Mouse (Mus musculus): ENCODE measurements around the gene Ezr. TPM values are rescaled to one million over a fixed set of nuclear protein-coding genes. Genes with fewer than 3 reads are reported as not detected.

Ezr gene
- polyA plus RNA-seq, 1 experiment from 2014 or later: 105 TPM

GRCm38 (mm10) chr17:6742083-6743038 lies 40.2 kb downstream of the Ezr start:
- Histone ChIP-seq H3K4me2 (0 out of 2 replicates have a peak overlapping the region, but pooled peaks have one; percentile 10), H3K4me1 (peaks cover 54% of the 10 kb centered on the region)
- WGBS: 52% methylated on average over 33 of the region's 33 CpGs

DNA sequence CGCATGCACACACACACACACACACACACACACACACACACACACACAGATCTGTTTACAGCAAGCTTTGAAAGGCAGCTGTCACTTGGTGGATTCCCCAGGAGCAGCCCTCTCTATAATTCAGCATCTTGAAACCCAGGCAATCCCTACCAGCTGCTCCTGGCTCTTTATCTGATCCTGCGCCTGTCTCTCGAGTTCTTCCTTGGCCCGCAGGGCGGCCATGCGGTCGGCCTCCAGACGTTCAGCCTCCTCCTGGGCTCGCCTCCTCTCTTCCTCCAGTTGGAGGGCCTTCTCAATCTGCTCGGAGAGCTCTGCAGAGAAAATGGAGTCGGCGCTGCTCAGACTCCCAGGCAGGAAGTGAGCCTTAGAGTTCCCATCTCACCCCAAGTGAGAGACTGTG lies 41.3 kb downstream of the Ezr start:
- Histone ChIP-seq H3K36me3 (peaks cover 67% of the 10 kb centered on the region), H3K9ac (no peak overlapping the region), H3K4me2 (no peak overlapping the region), H3K4me3 (no peak overlapping the region), H3K4me1 (peaks cover 51% of the 10 kb centered on the region), H3K27me3 (replicated peaks) (no peaks in the 10 kb centered on the region), H3K27ac (replicated peaks) (no peak overlapping the region), H3K9me3 (no peaks in the 10 kb centered on the region)
- ATAC-seq (ENCODE audit: extremely low read depth, insufficient number of reproducible peaks, low FRiP score, low TSS enrichment): no peak
- WGBS: 76% methylated on average over 12 of the region's 12 CpGs

More at GRCm38 (mm10) chr17:6742083-6743038, 40.2 kb downstream of the Ezr start:
- ATAC-seq (ENCODE audit: extremely low read depth, insufficient number of reproducible peaks, low FRiP score, low TSS enrichment): no peak; the same call in 1 of the 2 replicates
- no peak overlapping the region for H3K4me3 ChIP-seq
- H3K27me3 ChIP-seq (replicated peaks): no peaks in the 10 kb centered on the region
- peak overlapping the region; percentile 71 for H3K27ac ChIP-seq (replicated peaks)
- H3K36me3 ChIP-seq: peaks cover 74% of the 10 kb centered on the region
- H3K9ac ChIP-seq: 0 out of 2 replicates have a peak overlapping the region, but pooled peaks have one; percentile 20
- no peaks in the 10 kb centered on the region for H3K9me3 ChIP-seq

- Histone ChIP-seq H3K4me2 (no peak overlapping the region), H3K27me3 (replicated peaks) (no peaks in the 10 kb centered on the region), H3K4me3 (no peak overlapping the region), H3K9me3 (no peaks in the 10 kb centered on the region), H3K27ac (replicated peaks) (0 out of 2 replicates have a peak overlapping the region, but pooled peaks have one; percentile 0), H3K36me3 (peaks cover 61% of the 10 kb centered on the region), H3K9ac (no peak overlapping the region), H3K4me1 (peaks cover 47% of the 10 kb centered on the region)
- WGBS: 86% methylated on average over 19 of the region's 19 CpGs
- ATAC-seq (ENCODE audit: extremely low read depth, insufficient number of reproducible peaks, low FRiP score, low TSS enrichment): no peak
Measured at GRCm38 (mm10) chr17:6740331-6741170, 42.0 kb downstream of the Ezr start.

- Histone ChIP-seq H3K9me3 (no peaks in the 10 kb centered on the region), H3K27me3 (replicated peaks) (no peaks in the 10 kb centered on the region), H3K9ac (no peak overlapping the region), H3K4me1 (peaks cover 46% of the 10 kb centered on the region), H3K27ac (replicated peaks) (no peak overlapping the region), H3K4me3 (no peak overlapping the region), H3K4me2 (no peak overlapping the region), H3K36me3 (peaks cover 53% of the 10 kb centered on the region)
- no peak for ATAC-seq (ENCODE audit: extremely low read depth, insufficient number of reproducible peaks, low FRiP score, low TSS enrichment)
- WGBS: 82% methylated on average over 15 of the region's 15 CpGs
Measured at GRCm38 (mm10) chr17:6739756-6740155, 42.8 kb downstream of the Ezr start.

DNA sequence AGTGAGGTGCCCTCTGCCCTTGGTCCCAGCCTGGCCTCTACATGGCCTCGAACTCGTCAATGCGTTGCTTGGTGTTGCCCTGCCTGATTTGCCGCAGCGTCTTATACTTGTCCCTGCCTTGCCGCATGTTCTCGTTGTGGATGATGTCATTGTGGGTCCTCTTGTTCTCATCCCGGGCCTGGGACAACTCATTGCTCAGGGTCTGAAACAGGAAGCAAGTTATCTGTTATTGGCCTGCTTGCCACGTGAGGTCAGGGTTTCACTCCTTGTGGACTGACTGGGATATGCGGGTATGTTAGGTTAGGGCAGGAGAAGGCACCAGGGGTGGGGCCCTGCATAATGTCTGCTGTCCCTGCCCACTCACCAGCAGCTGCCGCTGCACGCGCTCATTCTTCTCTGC lies 43.3 kb downstream of the Ezr start:
- 78% methylated on average over 13 of the region's 13 CpGs for WGBS
- no peak overlapping the region for H3K27ac ChIP-seq (replicated peaks)
- H3K9me3 ChIP-seq: no peaks in the 10 kb centered on the region
- peaks cover 49% of the 10 kb centered on the region for H3K36me3 ChIP-seq
- H3K4me3 ChIP-seq: no peak overlapping the region
- no peaks in the 10 kb centered on the region for H3K27me3 ChIP-seq (replicated peaks)
- no peak overlapping the region for H3K4me2 ChIP-seq
- H3K9ac ChIP-seq: no peak overlapping the region
- peaks cover 41% of the 10 kb centered on the region for H3K4me1 ChIP-seq
- ATAC-seq (ENCODE audit: extremely low read depth, insufficient number of reproducible peaks, low FRiP score, low TSS enrichment): no peak

DNA sequence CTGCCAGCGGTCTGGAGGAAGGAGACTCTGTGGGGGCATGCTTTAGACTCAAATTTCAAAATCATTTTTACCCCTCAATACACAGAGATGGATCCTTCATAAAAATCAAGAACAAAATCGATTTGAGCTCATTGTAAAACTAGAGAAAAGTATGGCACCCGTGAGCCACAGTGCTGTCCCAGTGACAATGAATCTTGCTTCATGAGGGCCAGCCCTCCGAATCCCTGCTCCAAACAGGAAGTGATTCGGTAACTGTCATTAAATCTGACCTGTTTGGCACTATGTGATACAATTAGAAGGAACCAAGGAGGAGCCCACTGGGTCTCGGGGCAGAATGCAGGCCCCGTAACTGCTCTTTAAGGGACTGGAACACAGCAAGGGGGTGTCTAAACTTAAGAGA lies 43.7 kb downstream of the Ezr start:
- peaks cover 46% of the 10 kb centered on the region for H3K36me3 ChIP-seq

DNA sequence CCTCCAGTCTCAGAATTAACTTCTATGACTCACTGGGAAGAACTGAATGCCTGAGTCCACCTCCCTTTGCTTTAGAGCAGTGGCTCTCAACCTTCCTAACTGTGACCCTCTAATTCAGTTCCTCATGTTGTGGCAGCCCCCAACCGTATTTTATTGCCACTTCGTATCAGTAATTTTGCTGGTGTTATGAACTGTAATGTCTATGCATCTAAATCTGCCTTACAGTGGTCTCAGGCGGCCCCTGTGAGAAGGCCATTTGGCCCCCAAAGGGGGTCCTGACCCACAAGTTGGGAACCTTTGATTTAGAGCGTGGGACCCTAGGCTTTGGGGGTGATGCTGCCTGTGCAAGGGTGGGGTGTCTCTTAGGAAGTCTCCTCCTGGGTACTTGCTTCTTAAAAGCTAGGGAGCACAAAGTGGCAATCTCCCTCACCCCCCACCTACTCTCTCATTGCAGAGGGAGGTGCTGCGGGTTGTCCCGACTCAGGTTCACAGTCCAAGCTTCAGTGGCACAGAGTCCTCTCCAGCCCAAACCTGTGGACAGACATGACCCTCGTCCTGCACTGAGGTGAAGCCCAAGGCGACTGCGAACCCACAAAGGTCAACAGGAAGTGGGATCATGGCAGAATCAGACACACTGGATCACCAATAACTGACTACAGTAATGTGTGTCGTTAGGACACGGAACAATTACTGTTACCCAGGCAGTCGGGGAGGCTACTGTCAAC lies 45.1 kb downstream of the Ezr start:
- Histone ChIP-seq H3K4me3 (no peak overlapping the region), H3K4me2 (no peak overlapping the region), H3K4me1 (peaks cover 23% of the 10 kb centered on the region), H3K9me3 (no peaks in the 10 kb centered on the region), H3K27ac (replicated peaks) (no peak overlapping the region; the same call in 1 of the 2 replicates), H3K36me3 (peaks cover 46% of the 10 kb centered on the region), H3K9ac (no peak overlapping the region), H3K27me3 (replicated peaks) (no peaks in the 10 kb centered on the region)
- WGBS: 76% methylated on average over 12 of the region's 12 CpGs
- ATAC-seq (ENCODE audit: extremely low read depth, insufficient number of reproducible peaks, low FRiP score, low TSS enrichment): no peak

More for the DNA sequence above, 43.7 kb downstream of the Ezr start:
- H3K4me2 ChIP-seq: no peak overlapping the region
- WGBS: 84% methylated on average over 7 of the region's 7 CpGs
- no peak overlapping the region for H3K4me3 ChIP-seq
- peaks cover 37% of the 10 kb centered on the region for H3K4me1 ChIP-seq
- no peaks in the 10 kb centered on the region for H3K9me3 ChIP-seq
- ATAC-seq (ENCODE audit: extremely low read depth, insufficient number of reproducible peaks, low FRiP score, low TSS enrichment): no peak
- H3K27me3 ChIP-seq (replicated peaks): no peaks in the 10 kb centered on the region
- H3K27ac ChIP-seq (replicated peaks): no peak overlapping the region
- H3K9ac ChIP-seq: no peak overlapping the region

DNA sequence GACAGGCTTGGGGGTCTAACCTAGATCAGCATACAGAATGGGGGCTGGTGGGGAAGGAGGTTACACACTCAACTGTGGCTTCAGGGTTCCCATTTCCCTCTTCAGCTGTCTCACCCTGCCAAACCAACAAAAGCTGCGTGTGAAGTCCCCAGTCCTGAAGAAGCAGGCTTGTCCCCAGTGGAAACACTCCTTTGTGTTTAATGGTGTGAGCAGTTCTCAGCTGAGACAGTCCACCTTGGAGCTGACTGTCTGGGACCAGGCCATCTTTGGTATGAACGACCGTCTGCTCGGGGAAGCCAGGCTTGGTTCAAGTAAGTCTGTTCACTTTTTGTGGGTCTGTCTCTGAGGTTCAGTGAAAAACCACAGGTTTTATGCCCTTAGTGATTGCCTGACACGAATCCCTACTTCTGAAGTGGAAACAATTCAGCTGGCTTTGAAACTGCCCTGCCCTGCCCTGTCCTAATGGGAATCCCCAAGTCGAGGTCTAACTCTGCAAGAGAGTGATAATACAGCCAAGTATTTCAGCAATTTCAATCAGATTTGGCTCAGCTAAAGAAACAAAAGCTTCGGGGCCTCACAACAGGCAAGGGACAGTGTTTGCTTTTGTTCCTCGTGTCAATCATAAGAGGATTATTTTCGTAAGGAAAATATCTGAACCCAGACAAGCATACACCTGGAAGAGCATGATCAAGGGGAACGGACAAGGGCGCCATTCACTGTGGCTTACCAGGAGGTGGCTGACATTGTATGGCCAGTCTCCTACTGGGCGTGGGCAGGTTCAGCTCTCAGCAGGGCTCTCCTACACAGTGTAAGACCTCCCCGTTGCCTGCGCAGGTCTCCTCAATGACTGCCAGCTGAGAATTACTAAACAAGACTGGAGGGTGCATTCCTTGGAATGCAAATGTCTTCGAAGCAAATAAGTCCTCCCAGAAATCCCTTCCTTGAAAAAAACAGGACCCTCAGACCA lies 46.0 kb downstream of the Ezr start:
- Histone ChIP-seq H3K4me2 (no peak overlapping the region), H3K27me3 (replicated peaks) (no peaks in the 10 kb centered on the region), H3K9me3 (no peaks in the 10 kb centered on the region), H3K4me1 (peaks cover 14% of the 10 kb centered on the region), H3K9ac (no peak overlapping the region), H3K27ac (replicated peaks) (no peak overlapping the region; the same call in 1 of the 2 replicates), H3K36me3 (peaks cover 43% of the 10 kb centered on the region), H3K4me3 (no peak overlapping the region)
- ATAC-seq (ENCODE audit: extremely low read depth, insufficient number of reproducible peaks, low FRiP score, low TSS enrichment): no peak
- WGBS: 51% methylated on average over 15 of the region's 15 CpGs

DNA sequence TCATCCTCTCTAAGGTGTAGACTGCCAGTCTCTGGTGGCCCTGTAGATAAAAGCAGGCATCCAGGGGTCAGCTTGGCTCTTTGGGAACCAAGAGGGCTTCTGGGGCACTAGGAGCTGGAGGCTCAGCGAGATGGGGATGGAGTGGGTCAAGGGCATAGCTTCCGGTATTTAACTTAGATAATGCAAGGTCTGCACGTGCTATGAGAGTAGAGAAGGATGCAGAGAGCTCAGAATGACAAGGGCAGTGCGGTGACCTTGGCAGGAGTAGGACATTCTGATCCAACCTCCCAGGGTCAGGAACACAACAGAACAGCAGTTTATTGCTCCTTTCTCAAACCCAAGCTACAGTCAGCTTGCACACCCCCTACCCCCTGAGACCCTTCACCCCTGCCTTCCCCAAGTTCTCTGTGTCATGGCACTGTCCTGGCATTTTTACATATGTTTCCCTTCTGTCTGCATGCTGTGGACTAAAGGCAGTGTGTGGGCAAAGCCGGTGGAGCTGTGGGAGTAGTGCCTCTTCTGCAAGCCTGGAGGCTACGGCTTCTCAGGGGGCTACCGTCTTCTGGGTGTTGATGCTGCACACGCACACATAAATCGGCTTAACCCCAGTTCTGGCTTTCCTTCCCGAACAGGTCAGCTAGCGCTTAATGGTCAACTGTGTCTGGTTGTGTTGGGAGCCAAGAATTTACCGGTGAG lies 47.7 kb downstream of the Ezr start:
- no peak overlapping the region for H3K27ac ChIP-seq (replicated peaks)
- no peaks in the 10 kb centered on the region for H3K27me3 ChIP-seq (replicated peaks)
- H3K36me3 ChIP-seq: peaks cover 26% of the 10 kb centered on the region
- ATAC-seq (ENCODE audit: extremely low read depth, insufficient number of reproducible peaks, low FRiP score, low TSS enrichment): no peak
- peaks cover 8% of the 10 kb centered on the region for H3K4me1 ChIP-seq
- 78% methylated on average over 12 of the region's 12 CpGs for WGBS
- H3K9ac ChIP-seq: no peak overlapping the region
- no peak overlapping the region for H3K4me2 ChIP-seq
- H3K9me3 ChIP-seq: no peaks in the 10 kb centered on the region
- no peak overlapping the region for H3K4me3 ChIP-seq

All from heart, embryonic 13.5 days (tissue).